Mouse (Mus musculus) left cerebral cortex, adult 2 months (tissue): ENCODE results near the gene Rps16. TPM values are rescaled to one million over a fixed set of nuclear protein-coding genes. Genes with fewer than 3 reads are reported as not detected.

ENCODE experiments used
- DNase-seq, 2 experiments: peaks; one replicate each; pipeline ENCODE4 v3.0.0; 2021 to 2022; ENCODE audit warnings: low spot score in 2 of 2, mixed read lengths in 1 of 2; ENCODE audit errors: extremely low spot score in 1 of 2
- H3K27ac ChIP-seq: fragments of 200-600 bp; 2 replicates; pipeline ENCODE4 v1.8.1; 2022
- H3K4me3 ChIP-seq: fragments of 200-600 bp; 2 replicates; pipeline ENCODE4 v1.8.1; 2022
- CTCF ChIP-seq: fragments of 200-600 bp; IDR thresholded peaks from 2 replicates; pipeline ENCODE4 v1.8.1; 2022; ENCODE audit warnings: antibody characterized with exemption, mild to moderate bottlenecking, moderate library complexity
- intact Hi-C: fragments of 180-260 bp; cut with DNase I; formaldehyde crosslinking; loops from one replicate; pipeline ENCODE4 v1.15.1; 2025
- total RNA-seq, 2 experiments: library from RNA; stranded (reverse); gene quantifications; 2 replicates each; pipeline ENCODE4 v1.2.3; 2021

Gene Rps16
- total RNA-seq, 2 experiments from 2014 or later, result 440 to 450 TPM

DNA sequence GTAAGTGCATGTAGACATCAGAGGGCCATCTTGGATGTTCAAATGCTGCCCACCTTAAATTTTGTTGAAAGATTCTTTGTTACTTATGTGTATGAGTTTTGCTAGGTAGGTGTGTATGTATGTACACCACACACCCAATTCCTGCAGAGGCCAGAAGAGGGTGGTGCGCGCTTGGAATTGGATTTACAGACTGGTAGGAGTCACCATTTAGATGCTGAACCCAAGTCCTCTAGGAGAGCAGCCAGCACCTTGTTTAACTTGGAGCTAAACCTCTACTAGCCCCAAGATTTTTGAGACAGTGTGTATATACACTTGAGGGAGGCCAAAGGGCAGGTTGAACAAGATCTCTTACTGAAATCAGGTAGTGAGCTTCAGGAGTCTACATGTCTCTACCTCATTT lies 2.8 kb downstream of the Rps16 start:
- intact Hi-C loops, result no loop called here
- Histone ChIP-seq H3K4me3 (no peak overlapping the region), H3K27ac (no peak overlapping the region)
- no peak; the same call in 1 of the 2 replicates for TF ChIP-seq CTCF
- no peak for DNase-seq

DNA sequence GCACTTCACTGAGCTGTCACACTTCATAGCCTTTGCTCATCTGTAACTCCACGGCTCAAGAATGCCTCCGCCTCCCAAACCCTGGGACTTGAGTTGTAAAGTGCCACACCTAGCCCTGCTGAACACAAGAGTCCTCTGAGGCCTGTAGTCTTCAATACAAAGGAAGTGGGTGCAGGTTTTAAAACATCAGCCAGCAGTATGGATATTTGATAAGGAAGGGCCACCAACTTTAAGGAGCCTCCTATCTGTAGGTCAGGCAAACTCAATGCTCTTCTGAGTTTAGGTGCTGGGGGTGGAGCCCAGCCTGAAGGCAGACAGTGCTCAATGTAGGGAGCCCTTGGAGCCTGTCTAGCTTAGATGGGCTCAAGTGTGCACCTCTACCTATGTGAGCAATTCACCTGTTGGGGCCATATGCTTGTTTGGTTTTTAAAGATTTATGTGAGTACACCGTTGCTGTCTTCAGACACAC lies 3.7 kb downstream of the Rps16 start:
- Histone ChIP-seq H3K4me3 (no peak overlapping the region), H3K27ac (no peak overlapping the region)
- no peak for DNase-seq
- intact Hi-C loops, result no loop called here
- TF ChIP-seq CTCF, result no peak

DNA sequence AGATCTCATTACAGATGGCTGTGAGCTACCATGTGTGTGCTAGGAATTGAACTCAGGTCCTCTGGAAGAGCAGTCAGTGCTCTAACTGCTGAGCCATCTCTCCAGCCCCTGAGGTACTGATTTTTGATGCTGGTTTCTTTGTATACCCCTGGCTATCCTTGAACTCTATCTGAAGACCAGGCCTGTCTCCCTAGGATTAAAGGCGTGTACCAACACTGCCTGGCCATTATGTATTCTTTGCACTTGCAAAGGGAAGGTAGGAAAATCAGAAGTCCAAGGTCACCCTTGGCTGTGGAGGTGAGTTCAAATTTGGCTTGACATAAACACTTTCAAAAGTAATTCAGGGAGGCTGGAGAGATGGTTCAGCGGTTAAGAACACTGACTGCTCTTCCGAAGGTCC lies 4.1 kb downstream of the Rps16 start:
- intact Hi-C loops, result no loop called here
- TF ChIP-seq CTCF, result no peak
- Histone ChIP-seq H3K27ac (no peak overlapping the region), H3K4me3 (no peak overlapping the region)
- no peak for DNase-seq

DNA sequence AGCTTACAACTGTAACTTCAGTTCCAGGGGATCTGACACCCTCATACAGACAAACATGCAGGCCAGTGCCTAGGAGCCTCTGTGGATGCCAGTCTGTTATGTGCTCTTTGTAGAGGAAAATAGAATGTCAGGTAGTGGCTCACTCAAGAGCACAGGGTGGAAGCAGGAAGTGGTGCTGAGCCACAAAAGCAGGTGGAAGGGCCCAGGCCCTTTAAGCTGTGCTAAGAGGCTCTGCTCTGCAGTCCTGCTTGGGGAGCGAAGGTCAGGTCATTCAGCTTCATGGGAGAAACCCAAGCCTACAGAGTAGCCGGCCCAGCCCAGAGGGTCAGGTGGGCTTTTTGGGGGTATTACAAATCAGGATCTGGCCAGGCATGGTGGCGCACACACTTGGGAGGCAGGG lies 4.8 kb downstream of the Rps16 start:
- intact Hi-C loops, result no loop called here
- no peak overlapping the region for H3K4me3 ChIP-seq
- no peak for TF ChIP-seq CTCF
- no peak overlapping the region for H3K27ac ChIP-seq
- DNase-seq, result no peak

DNA sequence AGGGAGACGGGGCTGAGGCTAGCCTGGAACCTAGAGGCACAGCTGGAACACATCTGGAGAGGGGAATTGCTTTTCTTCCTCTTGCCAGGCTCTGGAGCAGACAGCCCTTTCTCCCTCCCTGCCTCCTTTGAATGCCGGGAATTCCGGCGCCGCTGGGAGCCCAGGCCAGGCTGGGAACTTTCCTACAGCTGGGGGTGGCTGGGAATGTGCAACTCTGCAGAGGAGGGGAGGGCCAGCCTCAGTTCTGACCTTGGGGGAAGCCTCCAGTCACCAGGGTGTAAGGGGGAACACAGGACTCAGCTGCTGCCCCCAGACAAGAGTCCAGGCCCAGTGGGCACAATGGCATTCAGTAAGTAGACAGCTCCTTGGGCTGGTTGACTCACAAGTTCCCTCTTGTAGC lies 6.5 kb downstream of the Rps16 start:
- DNase-seq, result no peak
- H3K27ac ChIP-seq, result no peak overlapping the region
- TF ChIP-seq CTCF, result no peak; the same call in 1 of the 2 replicates
- intact Hi-C loops, result no loop called here
- H3K4me3 ChIP-seq, result no peak overlapping the region

DNA sequence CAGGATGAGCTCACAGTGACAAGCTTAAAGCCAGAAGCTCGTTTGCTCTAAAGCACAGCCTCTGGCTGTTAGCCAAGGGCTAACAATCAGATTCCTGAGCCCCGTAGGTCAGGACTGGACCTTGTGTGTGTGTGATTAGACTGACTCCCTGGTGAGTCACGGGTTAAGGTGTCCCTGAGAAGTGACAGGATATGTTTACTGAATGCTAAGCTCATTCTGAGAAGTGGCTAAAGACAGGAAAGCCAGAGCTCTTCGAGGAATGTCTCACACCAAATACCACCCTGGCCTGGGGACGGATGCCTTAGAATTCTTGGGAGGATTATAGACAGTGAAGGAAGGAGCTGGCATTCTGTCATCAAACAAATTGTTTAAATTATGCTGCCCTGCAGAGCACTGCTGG lies 7.5 kb downstream of the Rps16 start:
- Histone ChIP-seq H3K4me3 (no peak overlapping the region), H3K27ac (no peak overlapping the region)
- TF ChIP-seq CTCF, result no peak
- intact Hi-C loops, result no loop called here
- DNase-seq, result no peak

DNA sequence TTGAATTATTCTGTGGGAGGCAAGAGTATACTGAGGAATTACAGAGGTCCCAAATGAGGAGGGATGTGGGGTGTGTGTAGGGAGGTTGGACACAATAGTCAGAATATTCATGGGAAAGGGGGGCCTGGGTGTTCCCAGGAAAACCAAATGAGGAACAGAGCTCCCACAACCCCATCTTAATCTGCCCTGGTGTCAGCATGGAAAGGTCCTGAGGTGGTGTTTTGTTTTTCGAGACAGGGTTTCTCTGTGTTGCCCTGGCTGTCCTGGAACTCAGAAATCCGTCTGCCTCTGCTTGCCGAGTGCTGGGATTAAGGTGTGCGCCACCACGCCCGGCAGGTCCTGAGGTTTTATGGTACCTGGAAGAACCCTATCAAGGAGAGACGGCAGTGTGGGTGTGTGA lies 8.0 kb downstream of the Rps16 start:
- H3K4me3 ChIP-seq, result no peak overlapping the region
- no peak for TF ChIP-seq CTCF
- no peak overlapping the region for H3K27ac ChIP-seq
- intact Hi-C loops, result no loop called here
- no peak for DNase-seq

DNA sequence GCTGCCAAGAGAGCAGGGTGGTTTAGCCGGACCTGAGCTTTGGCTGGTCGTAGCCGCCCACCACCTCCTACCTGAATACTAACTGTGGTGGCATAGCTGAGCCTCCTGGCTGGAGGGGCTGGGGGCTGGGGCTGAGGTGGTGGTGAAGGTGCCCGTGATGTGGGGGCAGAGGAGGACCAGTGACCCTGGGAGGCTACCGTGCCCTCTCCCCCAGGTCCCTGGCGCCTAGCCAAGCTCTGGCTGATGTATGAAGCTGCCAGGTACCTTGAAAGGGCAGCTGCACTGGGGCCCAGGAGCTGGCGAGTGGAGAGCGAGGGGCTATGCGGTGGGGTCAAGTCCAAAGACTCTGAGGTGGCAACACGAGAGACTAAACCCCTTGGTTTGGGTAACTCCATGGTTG lies 9.4 kb downstream of the Rps16 start:
- Histone ChIP-seq H3K27ac (no peak overlapping the region), H3K4me3 (no peak overlapping the region)
- intact Hi-C loops, result no loop called here
- TF ChIP-seq CTCF, result no peak
- DNase-seq, result no peak

DNA sequence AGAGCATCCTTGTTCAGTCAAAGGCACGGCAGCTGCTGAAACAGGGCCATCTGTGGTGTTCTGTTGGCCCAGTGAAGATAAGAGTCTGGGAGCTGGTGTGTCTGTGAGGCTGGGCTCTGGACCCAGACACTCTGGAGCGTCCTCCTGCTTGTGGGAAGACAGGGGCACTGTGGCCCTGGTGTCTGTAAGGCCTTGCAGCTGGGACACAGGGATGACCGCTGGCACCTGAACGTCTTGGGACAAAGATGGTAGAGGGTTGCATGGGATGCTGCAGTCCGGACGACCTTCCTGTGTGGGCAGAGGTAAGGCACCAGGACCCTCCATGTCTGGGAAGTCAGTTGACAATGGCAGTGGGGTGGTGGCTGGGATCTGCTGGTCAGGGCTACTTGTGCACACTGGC lies 9.8 kb downstream of the Rps16 start:
- DNase-seq, result no peak
- no peak for TF ChIP-seq CTCF
- H3K4me3 ChIP-seq, result no peak overlapping the region
- H3K27ac ChIP-seq, result no peak overlapping the region
- intact Hi-C loops, result no loop called here

DNA sequence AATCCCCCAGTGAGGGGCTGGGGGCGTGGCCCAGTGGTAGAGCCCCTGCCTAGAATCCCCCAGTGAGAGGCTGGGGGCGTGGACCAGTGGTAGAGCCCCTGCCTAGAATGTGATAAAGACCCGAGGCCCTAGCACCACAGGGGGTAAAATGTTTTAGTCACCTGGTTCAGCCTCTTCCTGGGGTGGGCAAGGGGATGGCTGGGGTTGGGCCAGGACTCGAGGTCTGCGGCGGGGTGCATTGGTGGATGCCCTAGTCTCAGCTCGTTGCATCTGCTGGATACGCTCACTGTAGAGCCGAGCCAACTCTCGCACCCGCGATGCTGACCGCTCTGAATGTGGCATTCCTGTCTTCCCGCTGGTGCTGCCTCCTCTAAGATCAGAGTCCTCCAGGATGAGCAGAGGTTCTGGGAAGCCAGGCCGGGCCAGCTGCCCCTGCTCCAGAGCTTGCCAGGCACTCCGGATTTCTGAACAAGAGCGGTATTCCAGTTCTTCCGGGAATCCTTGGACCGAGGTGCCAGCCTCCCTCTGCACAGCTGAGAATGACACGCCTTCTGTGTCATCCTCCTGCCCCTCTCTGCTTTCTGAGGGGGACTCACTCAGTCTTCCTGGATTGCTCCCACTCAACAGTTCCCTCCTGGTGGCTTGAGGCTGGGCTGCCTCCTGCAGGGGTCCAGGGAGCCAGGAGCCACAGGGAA lies 11.3 kb downstream of the Rps16 start:
- intact Hi-C loops, result no loop called here
- Histone ChIP-seq H3K4me3 (no peak overlapping the region), H3K27ac (no peak overlapping the region)
- TF ChIP-seq CTCF, result no peak
- DNase-seq, result no peak

DNA sequence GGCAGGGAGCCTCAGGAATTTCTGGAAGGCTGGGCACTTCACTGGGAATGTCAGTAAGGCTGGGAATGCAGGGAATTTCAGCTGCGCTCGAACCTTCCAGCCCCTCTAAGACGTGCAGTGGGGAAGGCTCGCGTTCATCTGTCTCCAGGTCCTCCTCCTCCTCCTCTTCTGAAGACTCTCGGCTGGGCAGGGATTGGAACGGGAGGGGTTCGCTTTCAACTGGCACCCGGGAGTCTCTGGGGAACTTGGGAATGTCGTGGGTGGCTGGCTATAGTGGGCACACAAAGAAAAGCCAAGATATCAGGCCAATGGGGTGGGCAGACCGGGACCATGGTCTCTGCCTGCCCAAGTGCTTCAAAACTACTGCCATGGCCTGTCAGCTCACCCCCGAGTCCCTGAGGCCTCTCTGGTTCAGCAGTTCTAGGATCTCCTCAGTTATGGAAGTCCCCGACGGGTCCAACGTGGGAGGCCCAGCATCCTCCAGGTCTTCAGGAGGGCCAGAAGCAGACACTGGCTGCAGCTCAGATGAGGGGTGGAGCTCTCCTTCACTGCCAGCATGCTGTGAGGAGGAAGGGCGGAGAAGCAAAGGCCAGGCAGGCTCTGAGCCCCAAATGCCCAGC lies 12.1 kb downstream of the Rps16 start:
- no peak for TF ChIP-seq CTCF
- intact Hi-C loops, result no loop called here

DNA sequence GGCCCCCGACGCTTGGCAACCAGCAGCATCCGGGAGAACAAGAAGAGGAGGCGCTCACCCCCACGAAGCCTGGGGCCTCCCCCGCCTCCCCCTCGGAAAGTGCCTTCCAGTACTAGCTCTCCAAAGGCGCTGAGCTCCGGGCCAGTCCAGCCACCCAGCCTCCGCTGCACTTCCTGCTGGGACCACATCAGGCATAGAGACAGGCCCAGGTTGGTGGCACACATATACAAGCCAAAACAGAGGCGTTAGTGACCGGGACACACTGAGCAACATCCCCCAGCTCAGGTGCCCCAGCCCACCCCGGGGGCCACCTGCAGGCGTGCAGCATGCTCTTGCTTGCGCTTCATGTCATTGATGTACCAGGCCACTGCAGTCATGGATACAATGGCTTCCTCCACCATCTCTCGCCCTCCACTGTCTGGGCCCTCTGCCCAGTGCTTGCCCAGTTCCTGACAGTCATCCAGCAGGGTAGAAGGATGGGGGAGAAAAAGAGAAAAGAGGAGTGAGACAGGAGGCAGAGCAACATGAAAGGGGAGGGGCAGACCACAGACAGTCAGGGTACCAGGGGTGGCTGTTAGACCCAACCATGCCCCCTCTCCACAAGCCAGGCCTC lies 17.3 kb downstream of the Rps16 start:
- intact Hi-C loops, result no loop called here
- DNase-seq, result no peak
- TF ChIP-seq CTCF, result no peak
- no peak overlapping the region for H3K4me3 ChIP-seq
- H3K27ac ChIP-seq, result no peak overlapping the region

More for the DNA sequence above, 12.1 kb downstream of the Rps16 start:
- no peak for DNase-seq
- no peak overlapping the region for H3K27ac ChIP-seq
- H3K4me3 ChIP-seq, result no peak overlapping the region
